Mouse (Mus musculus): ENCODE data around the gene Mettl21a. TPM values are rescaled to one million over a fixed set of nuclear protein-coding genes. Genes with fewer than 3 reads are reported as not detected.

Gene Mettl21a
- polyA plus RNA-seq (2017; shearing (Covaris generic)) = 28.3 TPM

DNA sequence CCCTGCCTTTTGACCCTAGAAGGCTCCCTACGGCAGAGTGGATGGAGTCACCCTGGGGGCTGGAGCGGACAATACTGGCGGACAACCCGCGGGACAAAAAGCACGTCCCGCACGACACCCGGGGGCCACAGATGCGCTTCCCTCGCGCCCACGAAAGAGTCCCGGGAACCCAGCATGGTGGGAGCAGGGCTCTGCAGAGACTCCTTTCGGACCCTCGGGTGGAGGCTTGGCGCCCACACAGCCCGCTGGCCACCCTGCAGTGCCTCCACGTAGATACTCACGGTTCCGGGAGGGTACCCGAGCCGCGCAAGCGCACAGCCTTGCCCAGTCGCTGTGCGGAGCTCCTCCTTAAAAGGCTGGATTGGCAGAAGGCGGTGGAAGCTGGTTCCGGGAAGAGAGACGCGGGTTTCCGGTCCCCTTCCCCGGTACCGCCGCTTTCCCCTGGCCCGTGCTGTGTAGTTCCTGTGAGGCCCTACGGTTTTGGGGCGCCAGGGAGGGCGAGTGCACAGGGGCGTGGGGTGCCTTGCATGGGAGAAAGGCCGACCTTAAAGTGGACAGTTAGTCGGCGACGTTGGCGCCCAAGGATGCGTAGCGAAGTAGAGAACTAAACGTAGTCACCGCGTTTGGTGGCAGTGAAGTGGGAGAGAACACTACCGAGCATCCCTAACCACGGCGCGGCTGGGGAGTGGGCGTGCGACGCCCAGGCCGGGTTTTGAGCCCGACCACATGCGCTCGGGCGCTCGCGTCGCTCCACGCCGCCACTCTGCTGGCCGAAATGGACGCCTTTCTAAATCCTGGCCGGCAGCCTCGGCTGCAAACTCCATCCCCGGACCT is at the start of gene Mettl21a:
TSS of gene Mettl21a (minus strand) at position 362 of the 834 bp plus-strand sequence.

Other genes starting within 250 kb of the Mettl21a start
- 105 TPM for gene Creb1, start 84.6 kb downstream of the Mettl21a start, polyA plus RNA-seq (2017; shearing (Covaris generic))
- 0.43 TPM for gene Ccnyl1, start 73.2 kb upstream of the Mettl21a start, polyA plus RNA-seq (2017; shearing (Covaris generic))
- 0.11 TPM for gene Fzd5, start 120.5 kb upstream of the Mettl21a start, polyA plus RNA-seq (2017; shearing (Covaris generic))

All from activated CD4-positive, CD25-positive, alpha-beta regulatory T cell, adult 9 weeks (primary cell).